In genomic region chr13:34154217-34154930, GRCm38 (mm10) we compare ENCODE assay signal across 8 mouse cellular contexts. TPM values are rescaled to one million over a fixed set of nuclear protein-coding genes. Genes with fewer than 3 reads are reported as not detected.
DNase-seq lines count a peak whose midpoint lies in the region; ATAC-seq and TF ChIP-seq lines count a peak whose summit lies in the region.

No protein-coding gene starts in this region.

- peak; percentile 81; the same call in 1 of the 2 replicates for TF ChIP-seq CTCF in small intestine, adult 2 months (IDR thresholded peaks at IDR 0.05; ENCODE audit: extremely low read depth, insufficient read length, insufficient replicate concordance, low read depth, low read length)

- peaks cover 12% of the 10 kb centered on the region for H3K4me1 ChIP-seq in heart, embryonic 11.5 days (ENCODE audit: control insufficient read depth, insufficient read depth, low read length)
- H3K4me1 ChIP-seq in hindbrain, embryonic 15.5 days (replicated peaks): peaks cover 37% of the 10 kb centered on the region
- no peaks in the 10 kb centered on the region; the same call in 1 of the 2 replicates for H3K4me1 ChIP-seq in small intestine, adult 2 months (ENCODE audit: control insufficient read depth, insufficient read depth, insufficient read length, low read length)

- H3K36me3 ChIP-seq in heart, embryonic 11.5 days (ENCODE audit: control insufficient read depth, insufficient read depth, low read length): no peaks in the 10 kb centered on the region
- no peaks in the 10 kb centered on the region for H3K36me3 ChIP-seq in hindbrain, embryonic 15.5 days
- H3K36me3 ChIP-seq in small intestine, adult 2 months (ENCODE audit: control insufficient read depth, insufficient read depth, low read length): no peaks in the 10 kb centered on the region

- no peak overlapping the region for H3K4me3 ChIP-seq in heart, embryonic 11.5 days (ENCODE audit: low read depth, low read length)
- H3K4me3 ChIP-seq in hindbrain, embryonic 15.5 days: peak overlapping the region; percentile 25
- H3K4me3 ChIP-seq in small intestine, adult 2 months (ENCODE audit: low read depth, low read length): peak overlapping the region; percentile 42

- H3K27ac ChIP-seq in heart, embryonic 11.5 days (ENCODE audit: low read depth, low read length): no peak overlapping the region
- H3K27ac ChIP-seq in hindbrain, embryonic 15.5 days (replicated peaks): peak overlapping the region; percentile 83
- 0 out of 2 replicates have a peak overlapping the region, but pooled peaks have one; percentile 1 for H3K27ac ChIP-seq in small intestine, adult 2 months (ENCODE audit: insufficient read depth, low read depth, low read length)

- DNase-seq in heart, adult 11 months: peak; percentile 95
- peak; percentile 69 for DNase-seq in cerebellum, adult 9-11 months
- peak; percentile 70 to 77 for DNase-seq in frontal cortex, postnatal 10 days (ENCODE audit: low spot score in 2 of 2)
- peak; percentile 69 to 70 for DNase-seq in left cerebral cortex, adult 8-10 months (ENCODE audit: low spot score in 2 of 2)

- no peaks in the 10 kb centered on the region for H3K27me3 ChIP-seq in heart, embryonic 11.5 days (ENCODE audit: control insufficient read depth, insufficient read depth, low read length)
- H3K27me3 ChIP-seq in hindbrain, embryonic 15.5 days: no peaks in the 10 kb centered on the region
- no peaks in the 10 kb centered on the region for H3K27me3 ChIP-seq in small intestine, adult 2 months (ENCODE audit: control insufficient read depth, insufficient read depth, low read length)

- ATAC-seq in heart, embryonic 11.5 days (replicated peaks; ENCODE audit: insufficient number of reproducible peaks, low FRiP score, low TSS enrichment): no peak
- ATAC-seq in hindbrain, embryonic 15.5 days (ENCODE audit: low FRiP score, low read depth): peak; percentile 27; the same call in 1 of the 2 replicates
- peak; percentile 83 for ATAC-seq in megakaryocyte, adult 5-6 weeks (ENCODE audit: poor library complexity, severe bottlenecking)

- no peak overlapping the region for H3K9ac ChIP-seq in heart, embryonic 11.5 days (ENCODE audit: low read depth, low read length)
- H3K9ac ChIP-seq in hindbrain, embryonic 15.5 days: peak overlapping the region; percentile 21; the same call in 1 of the 2 replicates

- H3K4me2 ChIP-seq in heart, embryonic 11.5 days: no peak overlapping the region
- peak overlapping the region; percentile 49 for H3K4me2 ChIP-seq in hindbrain, embryonic 15.5 days

- TF ChIP-seq POLR2A in small intestine, adult 2 months (IDR thresholded peaks at IDR 0.05; ENCODE audit: low read depth, low read length): no peak

- WGBS in heart, embryonic 11.5 days (ENCODE audit: insufficient replicate concordance): 45% methylated on average over 13 of the region's 13 CpGs
- 39% methylated on average over 13 of the region's 13 CpGs for WGBS in hindbrain, embryonic 15.5 days
- 20% methylated on average over 13 of the region's 13 CpGs for WGBS in small intestine, adult 2 months

- no peaks in the 10 kb centered on the region for H3K9me3 ChIP-seq in heart, embryonic 11.5 days (replicated peaks; ENCODE audit: control insufficient read depth, low read length)
- H3K9me3 ChIP-seq in hindbrain, embryonic 15.5 days: no peaks in the 10 kb centered on the region

RNA-seq across cellular contexts. Expression of gene Psmg4, which starts 8.4 kb away (rescaled TPM):
- polyA plus RNA-seq in heart, embryonic 11.5 days (2014; fragmentation: Nextera tagmentation; extraction: Ambion mirVana): 59.0 and 66.1 TPM in 2 replicates
- 78.1 and 82.6 TPM in 2 replicates for polyA plus RNA-seq in hindbrain, embryonic 15.5 days (2015; fragmentation: Nextera tagmentation; extraction: Ambion mirVana)
- total RNA-seq in left cerebral cortex, adult 8-10 months (2022): 10 to 100 TPM; 22.1 to 27.2 (median 25.6) TPM
- total RNA-seq in megakaryocyte, adult 5-6 weeks (2015): 54.0 and 59.5 TPM in 2 replicates
- total RNA-seq in megakaryocyte, adult 5-6 weeks (2017): 182 TPM in 2 replicates
- 98.7 and 102 TPM in 2 replicates for polyA plus RNA-seq in small intestine, adult 2 months (2012; rRNA removed)

RNA-seq across cellular contexts. Expression of gene Tubb2b, which starts 24.1 kb away (rescaled TPM):
- 25.2 and 35.0 TPM in 2 replicates for polyA plus RNA-seq in heart, embryonic 11.5 days (2014; fragmentation: Nextera tagmentation; extraction: Ambion mirVana)
- polyA plus RNA-seq in hindbrain, embryonic 15.5 days (2015; fragmentation: Nextera tagmentation; extraction: Ambion mirVana): 939 and 1,019 TPM in 2 replicates
- total RNA-seq in left cerebral cortex, adult 8-10 months (2022): 100 to 1,000 TPM; 158 to 170 (median 167) TPM
- not detected in 2 replicates for total RNA-seq in megakaryocyte, adult 5-6 weeks (2015)
- total RNA-seq in megakaryocyte, adult 5-6 weeks (2017): 0.15 and 0.53 TPM in 2 replicates
- polyA plus RNA-seq in small intestine, adult 2 months (2012; rRNA removed): 9.3 and 12.6 TPM in 2 replicates

Comparison
In these comparisons a context has a peak if more than half of its experiments do, and no peak if none do; other contexts are left out.
1. RNA of gene Tubb2b, which starts 24.1 kb away (polyA plus RNA-seq): 939 to 1,019 TPM in hindbrain, embryonic 15.5 days; 25.2 to 35.0 TPM in heart, embryonic 11.5 days and 9.3 to 12.6 TPM in small intestine, adult 2 months; every median in the first group is over 10 times any median in the second.
2. Peak in every context shown above with its lines, with median percentiles within 50 percentile points of each other: DNase-seq.